Mouse (Mus musculus): ENCODE data around the gene Kntc1. TPM values are rescaled to one million over a fixed set of nuclear protein-coding genes. Genes with fewer than 3 reads are reported as not detected.

The Kntc1 gene
- polyA plus RNA-seq, 1 experiment = 1.8 TPM

GRCm38 (mm10) chr5:123827659-123828091, 78.2 kb downstream of the Kntc1 start:
- TF ChIP-seq CTCF (IDR thresholded peaks at IDR 0.05; ENCODE audit: extremely low read depth, insufficient read length, insufficient replicate concordance, low read depth, low read length) (peak; percentile 23; the same call in 1 of the 2 replicates), POLR2A (IDR thresholded peaks at IDR 0.05; ENCODE audit: low read depth, low read length) (no peak)
- H3K4me3 ChIP-seq (ENCODE audit: low read depth, low read length) = no peak overlapping the region
- no peaks in the 10 kb centered on the region for H3K4me1 ChIP-seq (ENCODE audit: control insufficient read depth, insufficient read depth, insufficient read length, low read length)
- H3K27ac ChIP-seq (ENCODE audit: insufficient read depth, low read depth, low read length) = no peak overlapping the region
- no peaks in the 10 kb centered on the region for H3K27me3 ChIP-seq (ENCODE audit: control insufficient read depth, insufficient read depth, low read length)
- no peaks in the 10 kb centered on the region for H3K36me3 ChIP-seq (ENCODE audit: control insufficient read depth, insufficient read depth, low read length)
- 45% methylated on average over 6 of the region's 6 CpGs for WGBS

GRCm38 (mm10) chr5:123832309-123832708, 82.8 kb downstream of the Kntc1 start:
- H3K27ac ChIP-seq (ENCODE audit: insufficient read depth, low read depth, low read length) = no peak overlapping the region
- no peak overlapping the region for H3K4me3 ChIP-seq (ENCODE audit: low read depth, low read length)
- H3K4me1 ChIP-seq (ENCODE audit: control insufficient read depth, insufficient read depth, insufficient read length, low read length) = no peaks in the 10 kb centered on the region
- TF ChIP-seq CTCF (IDR thresholded peaks at IDR 0.05; ENCODE audit: extremely low read depth, insufficient read length, insufficient replicate concordance, low read depth, low read length) = no peak
- TF ChIP-seq POLR2A (IDR thresholded peaks at IDR 0.05; ENCODE audit: low read depth, low read length) = no peak
- H3K27me3 ChIP-seq (ENCODE audit: control insufficient read depth, insufficient read depth, low read length) = no peaks in the 10 kb centered on the region
- WGBS = 72% methylated on average over 7 of the region's 7 CpGs
- H3K36me3 ChIP-seq (ENCODE audit: control insufficient read depth, insufficient read depth, low read length) = no peaks in the 10 kb centered on the region

- 77% methylated on average over 3 of the region's 3 CpGs for WGBS
These were observed 85.3 kb downstream of the Kntc1 start for GRCm38 (mm10) chr5:123834836-123835235.

GRCm38 (mm10) chr5:123837371-123837770, 87.9 kb downstream of the Kntc1 start:
- Histone ChIP-seq H3K27ac (ENCODE audit: insufficient read depth, low read depth, low read length) (no peak overlapping the region), H3K4me1 (ENCODE audit: control insufficient read depth, insufficient read depth, insufficient read length, low read length) (no peaks in the 10 kb centered on the region), H3K36me3 (ENCODE audit: control insufficient read depth, insufficient read depth, low read length) (no peaks in the 10 kb centered on the region), H3K27me3 (ENCODE audit: control insufficient read depth, insufficient read depth, low read length) (no peaks in the 10 kb centered on the region), H3K4me3 (ENCODE audit: low read depth, low read length) (no peak overlapping the region)
- TF ChIP-seq POLR2A (IDR thresholded peaks at IDR 0.05; ENCODE audit: low read depth, low read length) = no peak
- TF ChIP-seq CTCF (IDR thresholded peaks at IDR 0.05; ENCODE audit: extremely low read depth, insufficient read length, insufficient replicate concordance, low read depth, low read length) = no peak
- WGBS = 51% methylated on average over 4 of the region's 4 CpGs

More at GRCm38 (mm10) chr5:123834836-123835235, 85.3 kb downstream of the Kntc1 start:
- Histone ChIP-seq H3K27me3 (ENCODE audit: control insufficient read depth, insufficient read depth, low read length) (no peaks in the 10 kb centered on the region), H3K4me3 (ENCODE audit: low read depth, low read length) (no peak overlapping the region), H3K27ac (ENCODE audit: insufficient read depth, low read depth, low read length) (no peak overlapping the region), H3K4me1 (ENCODE audit: control insufficient read depth, insufficient read depth, insufficient read length, low read length) (no peaks in the 10 kb centered on the region), H3K36me3 (ENCODE audit: control insufficient read depth, insufficient read depth, low read length) (no peaks in the 10 kb centered on the region)
- no peak for TF ChIP-seq POLR2A (IDR thresholded peaks at IDR 0.05; ENCODE audit: low read depth, low read length)
- TF ChIP-seq CTCF (IDR thresholded peaks at IDR 0.05; ENCODE audit: extremely low read depth, insufficient read length, insufficient replicate concordance, low read depth, low read length) = no peak

GRCm38 (mm10) chr5:123842221-123842934, 92.9 kb downstream of the Kntc1 start:
- Histone ChIP-seq H3K4me1 (ENCODE audit: control insufficient read depth, insufficient read depth, insufficient read length, low read length) (no peaks in the 10 kb centered on the region), H3K36me3 (ENCODE audit: control insufficient read depth, insufficient read depth, low read length) (no peaks in the 10 kb centered on the region), H3K27me3 (ENCODE audit: control insufficient read depth, insufficient read depth, low read length) (no peaks in the 10 kb centered on the region), H3K4me3 (ENCODE audit: low read depth, low read length) (no peak overlapping the region), H3K27ac (ENCODE audit: insufficient read depth, low read depth, low read length) (no peak overlapping the region)
- no peak for TF ChIP-seq POLR2A (IDR thresholded peaks at IDR 0.05; ENCODE audit: low read depth, low read length)
- no peak for TF ChIP-seq CTCF (IDR thresholded peaks at IDR 0.05; ENCODE audit: extremely low read depth, insufficient read length, insufficient replicate concordance, low read depth, low read length)
- 55% methylated on average over 11 of the region's 11 CpGs for WGBS

GRCm38 (mm10) chr5:123842935-123843282, 93.4 kb downstream of the Kntc1 start:
- no peaks in the 10 kb centered on the region for H3K4me1 ChIP-seq (ENCODE audit: control insufficient read depth, insufficient read depth, insufficient read length, low read length)
- no peak overlapping the region for H3K4me3 ChIP-seq (ENCODE audit: low read depth, low read length)
- TF ChIP-seq POLR2A (IDR thresholded peaks at IDR 0.05; ENCODE audit: low read depth, low read length) (no peak), CTCF (IDR thresholded peaks at IDR 0.05; ENCODE audit: extremely low read depth, insufficient read length, insufficient replicate concordance, low read depth, low read length) (no peak)
- 67% methylated on average over 3 of the region's 3 CpGs for WGBS
- no peak overlapping the region for H3K27ac ChIP-seq (ENCODE audit: insufficient read depth, low read depth, low read length)
- no peaks in the 10 kb centered on the region for H3K27me3 ChIP-seq (ENCODE audit: control insufficient read depth, insufficient read depth, low read length)
- no peaks in the 10 kb centered on the region for H3K36me3 ChIP-seq (ENCODE audit: control insufficient read depth, insufficient read depth, low read length)

GRCm38 (mm10) chr5:123843816-123844215, 94.3 kb downstream of the Kntc1 start:
- no peaks in the 10 kb centered on the region for H3K36me3 ChIP-seq (ENCODE audit: control insufficient read depth, insufficient read depth, low read length)

More at GRCm38 (mm10) chr5:123843816-123844215, 94.3 kb downstream of the Kntc1 start:
- 71% methylated on average over 4 of the region's 4 CpGs for WGBS
- TF ChIP-seq POLR2A (IDR thresholded peaks at IDR 0.05; ENCODE audit: low read depth, low read length) (no peak), CTCF (IDR thresholded peaks at IDR 0.05; ENCODE audit: extremely low read depth, insufficient read length, insufficient replicate concordance, low read depth, low read length) (no peak)
- Histone ChIP-seq H3K27ac (ENCODE audit: insufficient read depth, low read depth, low read length) (peak overlapping the region; percentile 45; the same call in 1 of the 2 replicates), H3K4me3 (ENCODE audit: low read depth, low read length) (no peak overlapping the region), H3K27me3 (ENCODE audit: control insufficient read depth, insufficient read depth, low read length) (no peaks in the 10 kb centered on the region), H3K4me1 (ENCODE audit: control insufficient read depth, insufficient read depth, insufficient read length, low read length) (no peaks in the 10 kb centered on the region)
